Mouse (Mus musculus) neural tube, embryonic 14.5 days (tissue): ENCODE measurements at regions not wholly inside any gene's neighbourhood (a gene's known extent, or its start where the extent isn't known, plus 50 kb on each side); places are given as distances from the start of the nearest gene placed in this dataset.

Experiments
- ATAC-seq: fragments of 200-750 bp; cut with Nextera tagmentation; 2 replicates; pipeline ENCODE4 v1.8.0; 2017; ENCODE audit warnings: low read depth, mild to moderate bottlenecking, moderate TSS enrichment, moderate library complexity
- H3K27ac ChIP-seq: fragments of 300-500 bp; sonication (generic); 2 replicates; pipeline ENCODE4 v1.5.1; 2014; ENCODE audit warnings: low read depth, mild to moderate bottlenecking, control low read depth, low read length, moderate library complexity, mixed read lengths
- H3K27me3 ChIP-seq: fragments of 300-500 bp; sonication (generic); 2 replicates; pipeline ENCODE4 v1.6.1; 2014; ENCODE audit warnings: low read length; ENCODE audit not compliant: control insufficient read depth, insufficient read depth
- H3K36me3 ChIP-seq: fragments of 300-500 bp; sonication (generic); 2 replicates; pipeline ENCODE4 v1.6.1; 2014; ENCODE audit warnings: low read length, mixed read lengths; ENCODE audit not compliant: control insufficient read depth, insufficient read depth
- H3K4me1 ChIP-seq: fragments of 300-500 bp; sonication (generic); 2 replicates; pipeline ENCODE4 v1.6.1; 2014; ENCODE audit warnings: low read length; ENCODE audit not compliant: control insufficient read depth, insufficient read depth
- H3K4me2 ChIP-seq: fragments of 300-500 bp; sonication (generic); 2 replicates; pipeline ENCODE4 v1.6.1; 2014; ENCODE audit warnings: mild to moderate bottlenecking, low read depth, low read length, control low read depth
- H3K4me3 ChIP-seq: fragments of 300-500 bp; sonication (generic); 2 replicates; pipeline ENCODE4 v1.5.1; 2014; ENCODE audit warnings: low read depth, low read length, control low read depth, mixed read lengths
- H3K9ac ChIP-seq: fragments of 300-500 bp; sonication (generic); replicated peaks from 2 replicates; pipeline ENCODE4 v1.6.1; 2014; ENCODE audit warnings: low read depth, mild to moderate bottlenecking, control low read depth, low read length, mixed read lengths
- H3K9me3 ChIP-seq: fragments of 300-500 bp; sonication (generic); 2 replicates; pipeline ENCODE4 v1.6.1; 2016; ENCODE audit warnings: low read length; ENCODE audit not compliant: control insufficient read depth
- WGBS: fragments of 180-500 bp; shearing (Covaris S2); extraction: QIAGEN DNeasy Blood & Tissue Kit; methylation state at CpG from one replicate; pipeline ENCODE4 v1.1.7; 2014; 5-methylcytosine and 5-hydroxymethylcytosine counted together

DNA sequence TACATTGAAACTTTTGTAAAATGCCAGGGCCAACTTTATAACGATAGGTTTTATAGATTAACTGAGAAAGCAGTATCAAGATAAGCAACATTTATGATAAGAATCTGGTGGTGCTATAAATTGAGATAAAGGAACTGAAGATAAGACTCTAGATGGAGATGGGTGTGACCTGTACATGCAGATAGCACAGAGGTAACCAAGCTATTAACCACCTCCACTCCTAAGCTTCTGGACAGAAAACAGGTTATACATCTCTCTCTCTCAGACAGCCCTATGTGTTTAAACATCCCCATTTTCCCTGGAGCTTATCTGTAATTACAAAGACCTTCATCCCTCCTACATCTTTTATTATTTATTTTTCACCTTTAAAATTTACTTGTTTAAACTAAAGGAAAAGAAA is 590.5 kb upstream of the Nrg3 start:
- Histone ChIP-seq H3K36me3 (no peaks in the 10 kb centered on the region), H3K4me2 (no peak overlapping the region), H3K9ac (no peak overlapping the region), H3K4me3 (no peak overlapping the region), H3K4me1 (no peaks in the 10 kb centered on the region), H3K27me3 (no peaks in the 10 kb centered on the region), H3K9me3 (no peaks in the 10 kb centered on the region), H3K27ac (no peak overlapping the region)
- WGBS: 98% methylated on average over 1 of the region's 1 CpGs
- ATAC-seq: no peak

DNA sequence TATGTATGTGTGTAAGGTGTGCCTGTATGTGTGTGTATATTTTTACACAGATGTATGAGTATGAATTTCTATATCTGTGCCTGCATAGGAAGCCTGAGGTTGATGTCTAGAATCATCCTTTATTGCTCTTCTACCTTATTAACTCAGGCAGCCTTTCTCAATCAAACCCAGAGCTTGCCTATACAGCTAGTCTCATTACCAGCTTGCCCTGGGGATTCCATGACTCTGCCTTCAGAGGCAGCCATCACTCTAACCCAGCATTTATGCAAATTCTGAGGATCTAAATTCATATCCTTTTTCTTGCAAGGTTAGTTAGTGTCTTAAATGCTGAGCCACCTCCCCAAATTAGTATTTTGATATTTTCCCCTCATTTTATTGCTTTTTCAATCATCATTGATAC is 569.0 kb upstream of the Nrg3 start:
- Histone ChIP-seq H3K36me3 (no peaks in the 10 kb centered on the region), H3K4me3 (no peak overlapping the region), H3K9me3 (no peaks in the 10 kb centered on the region), H3K9ac (no peak overlapping the region), H3K27ac (no peak overlapping the region), H3K27me3 (no peaks in the 10 kb centered on the region), H3K4me2 (no peak overlapping the region), H3K4me1 (no peaks in the 10 kb centered on the region)
- no peak for ATAC-seq

- ATAC-seq: no peak
- Histone ChIP-seq H3K4me3 (no peak overlapping the region), H3K4me1 (no peaks in the 10 kb centered on the region), H3K36me3 (no peaks in the 10 kb centered on the region), H3K9me3 (no peaks in the 10 kb centered on the region), H3K4me2 (no peak overlapping the region), H3K9ac (no peak overlapping the region), H3K27me3 (no peaks in the 10 kb centered on the region), H3K27ac (no peak overlapping the region)
- 81% methylated on average over 1 of the region's 1 CpGs for WGBS
Observed at GRCm38 (mm10) chr14:40036173-40036572, 563.3 kb upstream of the Nrg3 start.

- H3K27me3 ChIP-seq: no peaks in the 10 kb centered on the region
- no peaks in the 10 kb centered on the region for H3K4me1 ChIP-seq
- no peak overlapping the region for H3K4me2 ChIP-seq
- no peak for ATAC-seq
- no peaks in the 10 kb centered on the region for H3K36me3 ChIP-seq
- 85% methylated on average over 1 of the region's 1 CpGs for WGBS
- no peak overlapping the region for H3K9ac ChIP-seq
- no peaks in the 10 kb centered on the region for H3K9me3 ChIP-seq
- no peak overlapping the region for H3K27ac ChIP-seq
- H3K4me3 ChIP-seq: no peak overlapping the region
Observed at GRCm38 (mm10) chr14:40015261-40015660, 542.4 kb upstream of the Nrg3 start.

- ATAC-seq: no peak
- WGBS: 89% methylated on average over 1 of the region's 1 CpGs
- no peaks in the 10 kb centered on the region for H3K36me3 ChIP-seq
- no peak overlapping the region for H3K4me3 ChIP-seq
- H3K9me3 ChIP-seq: no peaks in the 10 kb centered on the region
- H3K4me1 ChIP-seq: no peaks in the 10 kb centered on the region
- H3K27ac ChIP-seq: no peak overlapping the region
- H3K27me3 ChIP-seq: no peaks in the 10 kb centered on the region
- no peak overlapping the region for H3K4me2 ChIP-seq
- no peak overlapping the region for H3K9ac ChIP-seq
Observed at GRCm38 (mm10) chr14:40014646-40015045, 541.8 kb upstream of the Nrg3 start.

DNA sequence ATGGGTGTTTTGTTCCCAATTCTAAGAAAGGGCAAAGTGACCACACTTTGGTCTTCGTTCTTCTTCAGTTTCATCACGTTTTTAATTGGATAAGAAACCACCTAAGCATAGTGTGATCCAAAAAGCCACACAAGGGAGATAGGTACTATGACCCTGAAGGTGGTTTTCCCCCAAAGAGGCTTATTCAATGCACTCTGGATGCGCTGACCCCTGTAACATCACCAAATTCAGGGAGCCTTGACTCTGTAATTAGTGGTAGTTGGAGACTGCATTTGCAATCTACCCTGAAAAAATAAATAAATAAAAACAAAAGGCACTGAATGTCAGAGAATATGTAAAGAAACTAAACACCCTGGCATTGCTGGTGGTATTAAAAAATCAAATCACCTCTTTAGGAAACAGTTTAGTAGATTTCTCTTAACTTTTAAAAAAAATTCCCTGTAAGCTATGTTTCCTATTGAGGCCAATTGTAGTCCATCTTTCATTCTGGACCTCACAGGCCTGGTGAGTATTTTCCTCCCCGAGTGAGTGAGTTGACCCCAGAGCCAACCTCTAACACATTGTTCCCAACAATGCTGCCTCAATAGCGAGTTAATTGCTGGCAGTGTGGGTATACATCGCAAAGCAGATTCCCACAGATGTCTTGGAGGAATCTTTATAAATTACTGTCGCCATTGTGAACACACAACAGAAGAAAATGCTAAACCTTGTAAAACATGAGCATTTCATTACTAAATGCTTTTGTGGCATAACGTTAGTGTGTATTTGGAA is 537.1 kb upstream of the Nrg3 start:
- no peaks in the 10 kb centered on the region for H3K9me3 ChIP-seq
- peak overlapping the region; percentile 7; the same call in 1 of the 2 replicates for H3K4me2 ChIP-seq
- WGBS: 17% methylated on average over 8 of the region's 8 CpGs

More for the DNA sequence above, 537.1 kb upstream of the Nrg3 start:
- Histone ChIP-seq H3K4me3 (no peak overlapping the region), H3K27me3 (no peaks in the 10 kb centered on the region), H3K27ac (no peak overlapping the region), H3K36me3 (no peaks in the 10 kb centered on the region), H3K9ac (no peak overlapping the region), H3K4me1 (no peaks in the 10 kb centered on the region)
- ATAC-seq: peak; percentile 74; the same call in 1 of the 2 replicates
